In the genomic region with DNA sequence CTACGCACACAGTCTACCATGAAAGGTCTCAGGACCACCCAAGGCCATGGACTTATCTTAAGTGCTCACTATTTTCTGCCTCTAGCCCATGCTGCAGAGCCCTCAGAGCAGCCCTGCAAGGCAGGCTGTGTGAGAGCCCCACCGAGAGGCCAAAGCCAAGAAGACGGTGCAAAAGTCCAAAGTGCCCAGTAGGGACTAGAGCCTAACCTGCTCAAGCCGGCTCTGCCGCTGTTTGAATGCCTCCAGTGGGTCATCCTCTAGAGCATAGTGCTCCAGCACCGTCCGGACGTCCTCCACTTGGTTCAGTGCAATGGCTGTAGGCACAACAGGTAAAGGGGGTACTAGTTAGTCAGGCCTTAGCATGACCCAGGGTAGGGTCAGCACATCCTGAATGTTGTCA, we compare ENCODE assay signal across 26 mouse cellular contexts. TPM values are rescaled to one million over a fixed set of nuclear protein-coding genes. Genes with fewer than 3 reads are reported as not detected.
DNase-seq lines count a peak whose midpoint lies in the region; ATAC-seq and TF ChIP-seq lines count a peak whose summit lies in the region.
"Had no signal": no experiment of that assay in that cellular context is flagged by ENCODE, and none has a peak within 500 bp of the region (broad histone marks: within the 10 kb centered on the region; RNA-seq: fewer than 3 reads in every experiment).

No protein-coding gene starts in this region.

- 0 out of 2 replicates have a peak, but pooled peaks have one; percentile 27 for ATAC-seq in kidney, embryonic 16.5 days (ENCODE audit: low FRiP score, low TSS enrichment)
- ATAC-seq: activated CD4-positive, CD25-positive, alpha-beta regulatory T cell, adult 4 months; forebrain, embryonic 13.5 days; forebrain, embryonic 16.5 days; hindbrain, embryonic 16.5 days had no signal

- H3K4me1 ChIP-seq in kidney, adult 2 months (ENCODE audit: control insufficient read depth, insufficient read depth, low read length): 0 out of 2 replicates have a peak, but pooled peaks cover 3% of the 10 kb centered on the region
- peaks cover 23% of the 10 kb centered on the region for H3K4me1 ChIP-seq in kidney, embryonic 16.5 days (ENCODE audit: insufficient read depth, low read length)

- no peak overlapping the region for H3K9ac ChIP-seq in kidney, embryonic 16.5 days (replicated peaks; ENCODE audit: low read length)
- H3K9ac ChIP-seq: forebrain, embryonic 13.5 days; heart, embryonic 12.5 days; heart, embryonic 15.5 days; hindbrain, embryonic 13.5 days had no signal

- no peak for TF ChIP-seq CTCF in kidney, adult 2 months (conservative IDR thresholded peaks at IDR 0.05; ENCODE audit: insufficient read depth, insufficient read length, low read depth, low read length)

- H3K36me3 ChIP-seq in kidney, adult 2 months (ENCODE audit: control insufficient read depth, insufficient read depth, low read length): no peaks in the 10 kb centered on the region
- H3K36me3 ChIP-seq in kidney, embryonic 16.5 days (ENCODE audit: insufficient read depth, low read length): peaks cover 40% of the 10 kb centered on the region

- no peak overlapping the region for H3K4me3 ChIP-seq in kidney, adult 2 months (ENCODE audit: insufficient read depth, low read depth, low read length)
- H3K4me3 ChIP-seq in kidney, embryonic 16.5 days (ENCODE audit: low read length): no peak overlapping the region
- H3K4me3 ChIP-seq: forebrain, embryonic 10.5 days; forebrain, embryonic 13.5 days; gastrocnemius, adult 2 months; heart, embryonic 12.5 days; heart, embryonic 15.5 days; hindbrain, embryonic 10.5 days; hindbrain, embryonic 13.5 days had no signal

- H3K27me3 ChIP-seq in kidney, adult 2 months (replicated peaks; ENCODE audit: control insufficient read depth, insufficient read depth, low read length): no peaks in the 10 kb centered on the region
- peaks cover 9% of the 10 kb centered on the region for H3K27me3 ChIP-seq in kidney, embryonic 16.5 days (ENCODE audit: insufficient read depth, low read length)
- H3K27me3 ChIP-seq: hindbrain, embryonic 13.5 days had no signal

- H3K4me2 ChIP-seq in kidney, embryonic 16.5 days (replicated peaks; ENCODE audit: low read depth, low read length): no peak overlapping the region
- H3K4me2 ChIP-seq: forebrain, embryonic 13.5 days; heart, embryonic 12.5 days; heart, embryonic 15.5 days; hindbrain, embryonic 13.5 days had no signal

- no peaks in the 10 kb centered on the region for H3K9me3 ChIP-seq in kidney, embryonic 16.5 days (ENCODE audit: low read length)
- H3K9me3 ChIP-seq: forebrain, embryonic 10.5 days; forebrain, embryonic 13.5 days; heart, embryonic 12.5 days; heart, embryonic 15.5 days; hindbrain, embryonic 10.5 days; hindbrain, embryonic 13.5 days had no signal

- DNase-seq in heart, adult 11 months: peak; percentile 90
- no peak for DNase-seq in heart, adult 9 months (ENCODE audit: low spot score in 2 of 2)
- peak; percentile 87 for DNase-seq in kidney, adult 2 months
- peak; percentile 62 for DNase-seq in kidney, postnatal 14 days
- no peak for DNase-seq in retina, embryonic 14.5 days (ENCODE audit: low spot score)
- DNase-seq in spleen, postnatal 14 days (ENCODE audit: low spot score in 2 of 2): no peak
- no peak for DNase-seq in frontal cortex, postnatal 36 days (ENCODE audit: low spot score in 2 of 2)
- DNase-seq: adrenal gland, adult 8-10 months; cerebellum, adult 11-12 months; cerebellum, adult 9-10 months; gastrocnemius, adult 2 months; gastrocnemius, postnatal 14 days; heart, postnatal 10 days; heart, postnatal 36 days had no signal

- peak overlapping the region; percentile 49 for H3K27ac ChIP-seq in kidney, adult 2 months (ENCODE audit: insufficient read depth, low read depth, low read length)
- H3K27ac ChIP-seq in kidney, embryonic 16.5 days (ENCODE audit: low read length): no peak overlapping the region
- H3K27ac ChIP-seq: forebrain, embryonic 10.5 days; forebrain, embryonic 13.5 days; gastrocnemius, adult 2 months; heart, embryonic 15.5 days; hindbrain, embryonic 13.5 days had no signal

- TF ChIP-seq POLR2A in kidney, adult 2 months (IDR thresholded peaks at IDR 0.05; ENCODE audit: low read depth, low read length): no peak

- WGBS in kidney, adult 2 months: 73% methylated on average over 8 of the region's 8 CpGs
- WGBS in kidney, embryonic 16.5 days: 95% methylated on average over 8 of the region's 8 CpGs

RNA-seq across cellular contexts. Expression of a gene that starts 4.2 kb away (rescaled TPM):
- not detected in 2 replicates for polyA plus RNA-seq in kidney, adult 2 months (2012; rRNA removed)
- 0.50 and 0.68 TPM in 2 replicates for polyA plus RNA-seq in kidney, embryonic 16.5 days (2015; fragmentation: Nextera tagmentation; extraction: Ambion mirVana)

RNA-seq across cellular contexts. Expression of a gene that starts 5.7 kb away (rescaled TPM):
- polyA plus RNA-seq in kidney, adult 2 months (2012; rRNA removed): 99.0 and 102 TPM in 2 replicates
- polyA plus RNA-seq in kidney, embryonic 16.5 days (2015; fragmentation: Nextera tagmentation; extraction: Ambion mirVana): 162 and 169 TPM in 2 replicates

RNA-seq across cellular contexts. Expression of a gene that starts 15.2 kb away (rescaled TPM):
- polyA plus RNA-seq in kidney, adult 2 months (2012; rRNA removed): 0.14 TPM in 1 of 2 replicates, not detected in the other
- polyA plus RNA-seq in kidney, embryonic 16.5 days (2015; fragmentation: Nextera tagmentation; extraction: Ambion mirVana): 0.41 and 0.74 TPM in 2 replicates
- polyA plus RNA-seq: activated CD4-positive, CD25-positive, alpha-beta regulatory T cell, adult 4 months; embryonic facial prominence, embryonic 11.5 days; embryonic facial prominence, embryonic 14.5 days; heart, embryonic 12.5 days; heart, embryonic 15.5 days had no signal

RNA-seq across cellular contexts. Expression of a gene that starts 28.7 kb away (rescaled TPM):
- polyA plus RNA-seq in kidney, adult 2 months (2012; rRNA removed): 7.7 and 10.2 TPM in 2 replicates
- polyA plus RNA-seq in kidney, embryonic 16.5 days (2015; fragmentation: Nextera tagmentation; extraction: Ambion mirVana): 9.2 and 9.9 TPM in 2 replicates

RNA-seq across cellular contexts. Expression of a gene that starts 32.3 kb away (rescaled TPM):
- 86.8 and 88.6 TPM in 2 replicates for polyA plus RNA-seq in kidney, adult 2 months (2012; rRNA removed)
- polyA plus RNA-seq in kidney, embryonic 16.5 days (2015; fragmentation: Nextera tagmentation; extraction: Ambion mirVana): 106 and 109 TPM in 2 replicates

Comparison
In these comparisons a context has a peak if more than half of its experiments do, and no peak if none do; other contexts are left out.
1. DNase-seq: peak in heart, adult 11 months (single experiment), kidney, adult 2 months (single experiment) and kidney, postnatal 14 days (single experiment); none in heart, adult 9 months (0 of 2), retina, embryonic 14.5 days (single experiment), spleen, postnatal 14 days (0 of 2) and frontal cortex, postnatal 36 days (0 of 2).